Mouse (Mus musculus): ENCODE results near the gene Rgs5. TPM values are rescaled to one million over a fixed set of nuclear protein-coding genes. Genes with fewer than 3 reads are reported as not detected.
A peak's percentile ranks its signal among the peaks of the same experiment; 100 is the strongest.

Gene Rgs5
- polyA plus RNA-seq, 2 experiments, result 6.5 to 10.3 TPM

- DNase-seq (ENCODE audit: low spot score) (no peak), ATAC-seq (ENCODE audit: low FRiP score, low read depth) (no peak)
- Histone ChIP-seq H3K9me3 (ENCODE audit: control insufficient read depth, low read length) (no peaks in the 10 kb centered on the region), H3K4me3 (replicated peaks; ENCODE audit: low read length) (no peak overlapping the region), H3K27ac (replicated peaks; ENCODE audit: low read depth, low read length) (no peak overlapping the region), H3K27me3 (ENCODE audit: control insufficient read depth, insufficient read depth, low read length) (no peaks in the 10 kb centered on the region), H3K9ac (ENCODE audit: low read depth, low read length, severe bottlenecking) (no peak overlapping the region), H3K36me3 (ENCODE audit: control insufficient read depth, insufficient read depth, low read length) (no peaks in the 10 kb centered on the region), H3K4me2 (replicated peaks; ENCODE audit: low read depth, low read length, severe bottlenecking) (no peak overlapping the region), H3K4me1 (ENCODE audit: control insufficient read depth, insufficient read depth, low read length) (no peaks in the 10 kb centered on the region)
- TF ChIP-seq POLR2A (IDR thresholded peaks at IDR 0.05; ENCODE audit: borderline replicate concordance, extremely low read depth, insufficient read depth, insufficient read length), result no peak
- WGBS, result 67% methylated on average over 2 of the region's 2 CpGs
Observed at GRCm38 (mm10) chr1:169721836-169722235, 66.5 kb downstream of the Rgs5 start.

- Histone ChIP-seq H3K27ac (replicated peaks; ENCODE audit: low read depth, low read length) (no peak overlapping the region), H3K9me3 (ENCODE audit: control insufficient read depth, low read length) (no peaks in the 10 kb centered on the region), H3K4me2 (replicated peaks; ENCODE audit: low read depth, low read length, severe bottlenecking) (no peak overlapping the region), H3K9ac (ENCODE audit: low read depth, low read length, severe bottlenecking) (no peak overlapping the region), H3K27me3 (ENCODE audit: control insufficient read depth, insufficient read depth, low read length) (no peaks in the 10 kb centered on the region), H3K4me3 (replicated peaks; ENCODE audit: low read length) (no peak overlapping the region), H3K36me3 (ENCODE audit: control insufficient read depth, insufficient read depth, low read length) (no peaks in the 10 kb centered on the region), H3K4me1 (ENCODE audit: control insufficient read depth, insufficient read depth, low read length) (no peaks in the 10 kb centered on the region)
- ATAC-seq (ENCODE audit: low FRiP score, low read depth) (no peak), DNase-seq (ENCODE audit: low spot score) (peak; percentile 17)
- TF ChIP-seq POLR2A (IDR thresholded peaks at IDR 0.05; ENCODE audit: borderline replicate concordance, extremely low read depth, insufficient read depth, insufficient read length), result no peak
- whole genome bisulfite sequencing, result 67% methylated on average over 3 of the region's 3 CpGs
Observed at GRCm38 (mm10) chr1:169726319-169726718, 71.0 kb downstream of the Rgs5 start.

GRCm38 (mm10) chr1:169730599-169731100 lies 75.3 kb downstream of the Rgs5 start:
- Histone ChIP-seq H3K9me3 (ENCODE audit: control insufficient read depth, low read length) (no peaks in the 10 kb centered on the region), H3K4me2 (replicated peaks; ENCODE audit: low read depth, low read length, severe bottlenecking) (no peak overlapping the region), H3K27me3 (ENCODE audit: control insufficient read depth, insufficient read depth, low read length) (no peaks in the 10 kb centered on the region), H3K4me1 (ENCODE audit: control insufficient read depth, insufficient read depth, low read length) (no peaks in the 10 kb centered on the region), H3K36me3 (ENCODE audit: control insufficient read depth, insufficient read depth, low read length) (no peaks in the 10 kb centered on the region), H3K9ac (ENCODE audit: low read depth, low read length, severe bottlenecking) (no peak overlapping the region), H3K4me3 (replicated peaks; ENCODE audit: low read length) (no peak overlapping the region), H3K27ac (replicated peaks; ENCODE audit: low read depth, low read length) (no peak overlapping the region)
- WGBS, result 67% methylated on average over 7 of the region's 7 CpGs
- no peak for TF ChIP-seq POLR2A (IDR thresholded peaks at IDR 0.05; ENCODE audit: borderline replicate concordance, extremely low read depth, insufficient read depth, insufficient read length)
- DNase-seq (ENCODE audit: low spot score) (no peak), ATAC-seq (ENCODE audit: low FRiP score, low read depth) (no peak)

GRCm38 (mm10) chr1:169736139-169736538 lies 80.8 kb downstream of the Rgs5 start:
- Histone ChIP-seq H3K36me3 (ENCODE audit: control insufficient read depth, insufficient read depth, low read length) (no peaks in the 10 kb centered on the region), H3K4me3 (replicated peaks; ENCODE audit: low read length) (no peak overlapping the region), H3K9me3 (ENCODE audit: control insufficient read depth, low read length) (no peaks in the 10 kb centered on the region), H3K9ac (ENCODE audit: low read depth, low read length, severe bottlenecking) (no peak overlapping the region), H3K4me2 (replicated peaks; ENCODE audit: low read depth, low read length, severe bottlenecking) (no peak overlapping the region), H3K27ac (replicated peaks; ENCODE audit: low read depth, low read length) (no peak overlapping the region), H3K27me3 (ENCODE audit: control insufficient read depth, insufficient read depth, low read length) (no peaks in the 10 kb centered on the region), H3K4me1 (ENCODE audit: control insufficient read depth, insufficient read depth, low read length) (no peaks in the 10 kb centered on the region)
- no peak for TF ChIP-seq POLR2A (IDR thresholded peaks at IDR 0.05; ENCODE audit: borderline replicate concordance, extremely low read depth, insufficient read depth, insufficient read length)
- DNase-seq (ENCODE audit: low spot score) (no peak), ATAC-seq (ENCODE audit: low FRiP score, low read depth) (no peak)
- 80% methylated on average over 6 of the region's 6 CpGs for WGBS

GRCm38 (mm10) chr1:169737231-169737630 lies 81.9 kb downstream of the Rgs5 start:
- DNase-seq (ENCODE audit: low spot score) (no peak), ATAC-seq (ENCODE audit: low FRiP score, low read depth) (no peak)
- Histone ChIP-seq H3K9me3 (ENCODE audit: control insufficient read depth, low read length) (no peaks in the 10 kb centered on the region), H3K9ac (ENCODE audit: low read depth, low read length, severe bottlenecking) (no peak overlapping the region), H3K4me1 (ENCODE audit: control insufficient read depth, insufficient read depth, low read length) (no peaks in the 10 kb centered on the region), H3K27ac (replicated peaks; ENCODE audit: low read depth, low read length) (no peak overlapping the region), H3K4me2 (replicated peaks; ENCODE audit: low read depth, low read length, severe bottlenecking) (no peak overlapping the region), H3K27me3 (ENCODE audit: control insufficient read depth, insufficient read depth, low read length) (no peaks in the 10 kb centered on the region), H3K36me3 (ENCODE audit: control insufficient read depth, insufficient read depth, low read length) (no peaks in the 10 kb centered on the region), H3K4me3 (replicated peaks; ENCODE audit: low read length) (no peak overlapping the region)
- 87% methylated on average over 6 of the region's 6 CpGs for WGBS
- TF ChIP-seq POLR2A (IDR thresholded peaks at IDR 0.05; ENCODE audit: borderline replicate concordance, extremely low read depth, insufficient read depth, insufficient read length), result no peak

- no peak for ATAC-seq (ENCODE audit: low FRiP score, low read depth)
- Histone ChIP-seq H3K27me3 (ENCODE audit: control insufficient read depth, insufficient read depth, low read length) (peaks cover 3% of the 10 kb centered on the region; the same call in 1 of the 2 replicates), H3K4me3 (replicated peaks; ENCODE audit: low read length) (no peak overlapping the region), H3K36me3 (ENCODE audit: control insufficient read depth, insufficient read depth, low read length) (no peaks in the 10 kb centered on the region), H3K27ac (replicated peaks; ENCODE audit: low read depth, low read length) (no peak overlapping the region), H3K9me3 (ENCODE audit: control insufficient read depth, low read length) (no peaks in the 10 kb centered on the region), H3K4me2 (replicated peaks; ENCODE audit: low read depth, low read length, severe bottlenecking) (no peak overlapping the region), H3K9ac (ENCODE audit: low read depth, low read length, severe bottlenecking) (no peak overlapping the region), H3K4me1 (ENCODE audit: control insufficient read depth, insufficient read depth, low read length) (no peaks in the 10 kb centered on the region)
- DNase-seq (ENCODE audit: low spot score), result no peak
- 77% methylated on average over 5 of the region's 5 CpGs for WGBS
- TF ChIP-seq POLR2A (IDR thresholded peaks at IDR 0.05; ENCODE audit: borderline replicate concordance, extremely low read depth, insufficient read depth, insufficient read length), result no peak
Observed at GRCm38 (mm10) chr1:169741147-169741546, 85.8 kb downstream of the Rgs5 start.

Other genes with a start within 250 kb of the Rgs5 start
- 25.6 and 33.9 TPM in 2 replicates for gene Nuf2, start 124.0 kb upstream of the Rgs5 start, polyA plus RNA-seq (2012; rRNA removed)
- gene Nuf2, start 124.0 kb upstream of the Rgs5 start, polyA plus RNA-seq (2014; fragmentation: Nextera tagmentation; extraction: Ambion mirVana), result 41.3 and 48.0 TPM in 2 replicates
- 2.6 and 2.7 TPM in 2 replicates for gene Rgs4, start 92.1 kb downstream of the Rgs5 start, polyA plus RNA-seq (2012; rRNA removed)
- 4.1 and 4.6 TPM in 2 replicates for gene Rgs4, start 92.1 kb downstream of the Rgs5 start, polyA plus RNA-seq (2014; fragmentation: Nextera tagmentation; extraction: Ambion mirVana)